8 mouse cellular contexts compared by ENCODE assay signal in genomic region chr11:96861878-96862289, GRCm38 (mm10). TPM values are rescaled to one million over a fixed set of nuclear protein-coding genes. Genes with fewer than 3 reads are reported as not detected.
DNase-seq lines count a peak whose midpoint lies in the region; ATAC-seq lines count a peak whose summit lies in the region.

No protein-coding gene starts in this region.

- ATAC-seq in common myeloid progenitor, adult 5-6 weeks (replicated peaks; ENCODE audit: low read depth, poor library complexity, severe bottlenecking), result peak; percentile 89
- peak; percentile 98 for ATAC-seq in megakaryocyte progenitor cell, adult 5-6 weeks (replicated peaks; ENCODE audit: poor library complexity)

- peak; percentile 96 for DNase-seq in ZHBTc4 (ENCODE audit: low read depth, low spot score)
- DNase-seq in gastrocnemius, adult 8-10 months (ENCODE audit: low spot score in 2 of 2), result peak; percentile 86 to 90
- peak; percentile 98 for DNase-seq in induced T-regulatory cell, adult 2 months (ENCODE audit: low read depth)
- DNase-seq in left cerebral cortex, adult 9 months (ENCODE audit: low spot score in 2 of 2), result peak; percentile 84 to 95
- peak; percentile 95 for DNase-seq in right cerebral cortex, postnatal 14 days
- peak; percentile 91 to 94 for DNase-seq in urinary bladder, postnatal 36 days (ENCODE audit: low spot score in 2 of 2)

RNA-seq across cellular contexts. Expression of gene Copz2, which starts 12.2 kb away (rescaled TPM):
- 1.6 and 8.9 TPM in 2 replicates for total RNA-seq in common myeloid progenitor, adult 5-6 weeks (2017)
- 10 to 100 TPM; 22.9 to 30.1 (median 24.3) TPM for total RNA-seq in gastrocnemius, adult 8-10 months (2022)
- total RNA-seq in megakaryocyte progenitor cell, adult 5-6 weeks (2015), result 6.2 and 6.5 TPM in 2 replicates
- 3.3 and 4.0 TPM in 2 replicates for total RNA-seq in megakaryocyte progenitor cell, adult 5-6 weeks (2017)

RNA-seq across cellular contexts. Expression of gene Nfe2l1, which starts 32.1 kb away (rescaled TPM):
- total RNA-seq in common myeloid progenitor, adult 5-6 weeks (2017), result 43.3 and 48.5 TPM in 2 replicates
- 100 to 1,000 TPM; 479 to 603 (median 495) TPM for total RNA-seq in gastrocnemius, adult 8-10 months (2022)
- 39.0 and 39.8 TPM in 2 replicates for total RNA-seq in megakaryocyte progenitor cell, adult 5-6 weeks (2015)
- total RNA-seq in megakaryocyte progenitor cell, adult 5-6 weeks (2017), result 41.0 and 42.5 TPM in 2 replicates

RNA-seq across cellular contexts. Expression of gene Cdk5rap3, which starts 54.4 kb away (rescaled TPM):
- total RNA-seq in common myeloid progenitor, adult 5-6 weeks (2017), result 38.2 and 47.8 TPM in 2 replicates
- total RNA-seq in gastrocnemius, adult 8-10 months (2022), result 10 to 100 TPM; 23.0 to 30.7 (median 27.9) TPM
- 30.3 and 31.4 TPM in 2 replicates for total RNA-seq in megakaryocyte progenitor cell, adult 5-6 weeks (2015)
- 70.1 and 74.3 TPM in 2 replicates for total RNA-seq in megakaryocyte progenitor cell, adult 5-6 weeks (2017)

Comparison
In these comparisons a context has a peak if more than half of its experiments do, and no peak if none do; other contexts are left out.
1. Peak in every context shown above with its lines: DNase-seq and ATAC-seq.